ENCODE assay signal across 21 mouse cellular contexts in genomic region chr12:50935516-50935915, GRCm38 (mm10).
DNase-seq lines count a peak whose midpoint lies in the region; ATAC-seq and TF ChIP-seq lines count a peak whose summit lies in the region.
"Had no signal": no experiment of that assay in that cellular context is flagged by ENCODE, and none has a peak within 500 bp of the region (broad histone marks: within the 10 kb centered on the region; RNA-seq: fewer than 3 reads in every experiment).

No protein-coding gene starts in this region.

- H3K9ac ChIP-seq in forebrain, embryonic 13.5 days, result no peak overlapping the region
- H3K9ac ChIP-seq in forebrain, postnatal 0 days, result no peak overlapping the region
- H3K9ac ChIP-seq in hindbrain, embryonic 14.5 days, result no peak overlapping the region
- H3K9ac ChIP-seq in hindbrain, embryonic 12.5 days, result no peak overlapping the region
- H3K9ac ChIP-seq in midbrain, postnatal 0 days (replicated peaks; ENCODE audit: low read length, poor library complexity, severe bottlenecking), result no peak overlapping the region
- H3K9ac ChIP-seq: embryonic facial prominence, embryonic 12.5 days; hindbrain, embryonic 13.5 days had no signal

- H3K4me3 ChIP-seq in forebrain, embryonic 13.5 days, result no peak overlapping the region
- no peak overlapping the region for H3K4me3 ChIP-seq in forebrain, postnatal 0 days (ENCODE audit: low read depth, low read length)
- no peak overlapping the region for H3K4me3 ChIP-seq in hindbrain, embryonic 14.5 days (replicated peaks; ENCODE audit: low read length)
- no peak overlapping the region for H3K4me3 ChIP-seq in hindbrain, embryonic 12.5 days
- H3K4me3 ChIP-seq in midbrain, postnatal 0 days (ENCODE audit: low read depth, low read length), result no peak overlapping the region
- H3K4me3 ChIP-seq in midbrain, embryonic 10.5 days, result no peak overlapping the region
- H3K4me3 ChIP-seq: embryonic facial prominence, embryonic 12.5 days; heart, embryonic 10.5 days; hindbrain, embryonic 13.5 days had no signal

- H3K4me2 ChIP-seq in forebrain, embryonic 13.5 days, result no peak overlapping the region
- H3K4me2 ChIP-seq in forebrain, postnatal 0 days (ENCODE audit: low read depth), result no peak overlapping the region
- H3K4me2 ChIP-seq in hindbrain, embryonic 14.5 days (replicated peaks), result no peak overlapping the region
- H3K4me2 ChIP-seq in hindbrain, embryonic 12.5 days (replicated peaks), result no peak overlapping the region
- no peak overlapping the region for H3K4me2 ChIP-seq in midbrain, postnatal 0 days (ENCODE audit: low read depth, low read length, poor library complexity, severe bottlenecking)
- H3K4me2 ChIP-seq: embryonic facial prominence, embryonic 12.5 days; hindbrain, embryonic 13.5 days had no signal

- no peak for TF ChIP-seq CTCF in forebrain, postnatal 0 days (IDR thresholded peaks at IDR 0.05; ENCODE audit: low read depth)
- TF ChIP-seq CTCF in midbrain, postnatal 0 days (IDR thresholded peaks at IDR 0.05), result no peak

- DNase-seq in forebrain, postnatal 0 days, result no peak
- DNase-seq in hindbrain, embryonic 14.5 days (ENCODE audit: low spot score), result peak; percentile 30
- DNase-seq in midbrain, postnatal 0 days (ENCODE audit: low spot score), result no peak
- DNase-seq in midbrain, embryonic 10.5 days (ENCODE audit: low spot score), result no peak
- no peak for DNase-seq in heart, adult 18-20 months
- DNase-seq: adrenal gland, postnatal 10 days; B cell, adult 2 months; cerebellum, adult 11-12 months; cerebellum, adult 9-10 months; cerebellum, postnatal 25 days; gastrocnemius, postnatal 36 days; heart, adult 11 months; heart, postnatal 10 days; heart, postnatal 4 days had no signal

- H3K27ac ChIP-seq in forebrain, embryonic 13.5 days, result peak overlapping the region; percentile 44; the same call in 1 of the 2 replicates
- H3K27ac ChIP-seq in forebrain, postnatal 0 days (ENCODE audit: low read depth, low read length), result no peak overlapping the region
- H3K27ac ChIP-seq in hindbrain, embryonic 14.5 days, result no peak overlapping the region
- no peak overlapping the region for H3K27ac ChIP-seq in hindbrain, embryonic 12.5 days
- H3K27ac ChIP-seq in midbrain, postnatal 0 days (ENCODE audit: low read depth, low read length), result peak overlapping the region; percentile 32; the same call in 1 of the 2 replicates
- no peak overlapping the region for H3K27ac ChIP-seq in midbrain, embryonic 10.5 days (replicated peaks)
- H3K27ac ChIP-seq: embryonic facial prominence, embryonic 12.5 days; heart, embryonic 10.5 days; hindbrain, embryonic 13.5 days had no signal

- 61% methylated on average over 5 of the region's 5 CpGs for whole genome bisulfite sequencing in forebrain, embryonic 13.5 days
- 51% methylated on average over 5 of the region's 5 CpGs for WGBS in forebrain, postnatal 0 days
- WGBS in hindbrain, embryonic 14.5 days, result 73% methylated on average over 5 of the region's 5 CpGs
- WGBS in hindbrain, embryonic 12.5 days, result 81% methylated on average over 5 of the region's 5 CpGs
- 56% methylated on average over 5 of the region's 5 CpGs for WGBS in midbrain, postnatal 0 days
- 90% methylated on average over 5 of the region's 5 CpGs for whole genome bisulfite sequencing in midbrain, embryonic 10.5 days

- peaks cover 8% of the 10 kb centered on the region for H3K4me1 ChIP-seq in forebrain, embryonic 13.5 days
- no peaks in the 10 kb centered on the region for H3K4me1 ChIP-seq in forebrain, postnatal 0 days (ENCODE audit: insufficient read depth)
- no peaks in the 10 kb centered on the region for H3K4me1 ChIP-seq in hindbrain, embryonic 14.5 days (replicated peaks; ENCODE audit: control insufficient read depth, insufficient read depth, low read length)
- no peaks in the 10 kb centered on the region for H3K4me1 ChIP-seq in hindbrain, embryonic 12.5 days
- no peaks in the 10 kb centered on the region for H3K4me1 ChIP-seq in midbrain, postnatal 0 days (ENCODE audit: insufficient read depth, low read length)
- no peaks in the 10 kb centered on the region for H3K4me1 ChIP-seq in midbrain, embryonic 10.5 days
- H3K4me1 ChIP-seq: embryonic facial prominence, embryonic 12.5 days; heart, embryonic 10.5 days; hindbrain, embryonic 13.5 days had no signal

- H3K9me3 ChIP-seq in forebrain, embryonic 13.5 days (replicated peaks), result no peaks in the 10 kb centered on the region
- no peaks in the 10 kb centered on the region for H3K9me3 ChIP-seq in forebrain, postnatal 0 days (ENCODE audit: low read length)
- H3K9me3 ChIP-seq in hindbrain, embryonic 14.5 days (ENCODE audit: control insufficient read depth, low read length), result no peaks in the 10 kb centered on the region
- no peaks in the 10 kb centered on the region for H3K9me3 ChIP-seq in hindbrain, embryonic 12.5 days (replicated peaks)
- no peaks in the 10 kb centered on the region for H3K9me3 ChIP-seq in midbrain, postnatal 0 days (ENCODE audit: low read length)
- no peaks in the 10 kb centered on the region for H3K9me3 ChIP-seq in midbrain, embryonic 10.5 days (replicated peaks)
- H3K9me3 ChIP-seq: embryonic facial prominence, embryonic 12.5 days; heart, embryonic 10.5 days; hindbrain, embryonic 13.5 days had no signal

- H3K27me3 ChIP-seq in forebrain, embryonic 13.5 days, result no peaks in the 10 kb centered on the region
- no peaks in the 10 kb centered on the region for H3K27me3 ChIP-seq in forebrain, postnatal 0 days (ENCODE audit: insufficient read depth, low read length)
- H3K27me3 ChIP-seq in hindbrain, embryonic 14.5 days (ENCODE audit: control insufficient read depth, insufficient read depth, low read length), result no peaks in the 10 kb centered on the region
- no peaks in the 10 kb centered on the region for H3K27me3 ChIP-seq in hindbrain, embryonic 12.5 days
- H3K27me3 ChIP-seq in midbrain, postnatal 0 days (ENCODE audit: insufficient read depth, low read length), result no peaks in the 10 kb centered on the region
- H3K27me3 ChIP-seq in midbrain, embryonic 10.5 days (ENCODE audit: low read depth, poor library complexity, severe bottlenecking), result no peaks in the 10 kb centered on the region
- H3K27me3 ChIP-seq: embryonic facial prominence, embryonic 12.5 days; hindbrain, embryonic 13.5 days had no signal

- ATAC-seq in forebrain, embryonic 13.5 days, result no peak
- no peak; the same call in 1 of the 2 replicates for ATAC-seq in forebrain, postnatal 0 days
- no peak for ATAC-seq in hindbrain, embryonic 14.5 days (ENCODE audit: low FRiP score)
- no peak for ATAC-seq in hindbrain, embryonic 12.5 days (ENCODE audit: low FRiP score)
- ATAC-seq in midbrain, postnatal 0 days (ENCODE audit: low FRiP score), result no peak
- ATAC-seq: CD4-positive, CD25-positive, alpha-beta regulatory T cell, adult 4 months had no signal

- no peaks in the 10 kb centered on the region for H3K36me3 ChIP-seq in forebrain, embryonic 13.5 days (ENCODE audit: poor library complexity, severe bottlenecking)
- no peaks in the 10 kb centered on the region for H3K36me3 ChIP-seq in forebrain, postnatal 0 days (ENCODE audit: insufficient read depth)
- H3K36me3 ChIP-seq in hindbrain, embryonic 14.5 days (replicated peaks; ENCODE audit: control insufficient read depth, insufficient read depth), result no peaks in the 10 kb centered on the region
- H3K36me3 ChIP-seq in hindbrain, embryonic 12.5 days, result no peaks in the 10 kb centered on the region
- no peaks in the 10 kb centered on the region for H3K36me3 ChIP-seq in midbrain, postnatal 0 days (ENCODE audit: insufficient read depth, low read length)
- H3K36me3 ChIP-seq in midbrain, embryonic 10.5 days, result no peaks in the 10 kb centered on the region
- H3K36me3 ChIP-seq: embryonic facial prominence, embryonic 12.5 days; G1E; heart, embryonic 10.5 days; hindbrain, embryonic 13.5 days had no signal

Comparison
In these comparisons a context has a peak if more than half of its experiments do, and no peak if none do; other contexts are left out.
1. H3K27ac ChIP-seq: peak in forebrain, embryonic 13.5 days (single experiment) and midbrain, postnatal 0 days (single experiment); none in forebrain, postnatal 0 days (single experiment), hindbrain, embryonic 14.5 days (single experiment), hindbrain, embryonic 12.5 days (single experiment) and midbrain, embryonic 10.5 days (single experiment).